Mouse (Mus musculus) spleen, postnatal 36 days (tissue): ENCODE data around the gene Iqcj.

Experiments used
- DNase-seq, 2 experiments: peaks; one replicate each; pipeline ENCODE4 v3.0.0; 2022; ENCODE audit warnings: low spot score in 2 of 2, mixed read lengths in 1 of 2

Iqcj gene

GRCm38 (mm10) chr3:67892026-67892705 lies at the start of gene Iqcj, which contains the start of gene Iqschfp:
TSS of gene Iqcj (plus strand) at chr3:67892220.
TSS of gene Iqschfp (plus strand) at chr3:67892232.
- no peak for DNase-seq

GRCm38 (mm10) chr3:67852397-67852796 lies 39.6 kb upstream of the Iqcj start:
- no peak for DNase-seq

DNA sequence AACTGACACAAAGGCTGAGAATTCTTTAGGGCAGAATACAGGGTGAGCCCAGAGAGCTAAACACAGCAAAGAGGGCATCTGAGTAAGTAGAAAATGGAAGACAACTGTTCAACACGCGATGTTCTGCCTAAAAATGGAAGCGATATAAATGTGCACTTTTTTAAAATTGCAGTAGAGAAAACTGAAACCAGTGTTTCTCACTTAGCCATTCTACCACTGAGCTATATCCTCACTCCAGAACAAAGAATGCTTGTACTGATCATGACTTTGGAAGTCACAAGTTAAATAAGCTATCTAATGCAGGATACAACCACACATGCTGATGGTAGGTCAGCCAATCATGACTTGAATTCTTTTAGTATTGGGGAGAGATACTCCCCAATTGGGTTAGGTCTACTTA lies 30.5 kb upstream of the Iqcj start:
- DNase-seq: no peak

DNA sequence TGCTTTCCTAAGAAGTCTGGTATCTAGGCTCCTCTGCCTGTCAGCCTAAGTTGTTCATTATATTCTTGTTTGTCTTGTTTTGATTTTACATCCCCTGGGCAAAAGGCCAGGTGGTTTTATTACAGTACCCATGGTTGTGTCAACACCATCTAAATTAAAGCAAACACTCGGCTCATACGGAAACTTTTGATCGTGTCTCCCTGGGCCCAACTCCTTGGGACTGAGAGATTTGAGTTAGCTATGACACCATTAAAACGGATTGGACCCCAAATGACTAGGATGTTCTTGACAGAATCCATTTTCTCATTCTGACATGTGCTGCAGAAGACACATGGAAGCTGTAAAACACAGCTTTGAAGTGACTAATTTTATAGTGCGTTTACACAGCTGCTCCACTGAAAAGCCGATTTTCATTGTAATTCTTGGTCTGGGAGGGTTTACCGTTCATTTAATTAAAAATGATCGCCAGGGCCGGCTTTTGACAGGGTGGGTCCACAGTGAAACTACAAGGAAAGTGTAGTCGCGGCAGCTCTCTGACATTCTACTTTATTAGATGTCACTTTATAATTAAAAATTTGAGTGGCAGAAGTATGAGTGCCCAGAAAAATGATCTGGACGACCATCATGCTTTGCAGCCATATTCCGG lies 24.5 kb upstream of the Iqcj start:
- no peak for DNase-seq

DNA sequence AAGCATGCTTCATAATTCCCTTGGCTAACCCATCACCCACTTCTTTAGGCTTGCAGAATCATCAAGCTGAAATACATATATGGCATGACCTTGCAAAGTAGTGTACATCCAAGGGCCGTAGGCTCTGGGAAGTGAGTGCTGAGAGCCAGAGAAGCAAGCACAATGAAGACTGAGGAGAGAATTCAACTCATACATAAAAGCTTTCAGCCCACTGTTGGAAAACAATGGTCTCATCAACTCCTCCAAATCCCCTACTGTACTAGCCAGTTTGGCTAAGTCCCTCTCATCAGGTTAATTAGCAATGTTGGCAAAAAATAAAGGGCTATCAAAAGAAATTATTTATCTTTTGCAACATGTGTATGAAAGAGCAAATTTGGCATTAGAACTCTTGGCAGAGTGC lies 22.6 kb upstream of the Iqcj start:
- DNase-seq: no peak

GRCm38 (mm10) chr3:67877253-67877652 lies 14.8 kb upstream of the Iqcj start:
- DNase-seq: no peak

DNA sequence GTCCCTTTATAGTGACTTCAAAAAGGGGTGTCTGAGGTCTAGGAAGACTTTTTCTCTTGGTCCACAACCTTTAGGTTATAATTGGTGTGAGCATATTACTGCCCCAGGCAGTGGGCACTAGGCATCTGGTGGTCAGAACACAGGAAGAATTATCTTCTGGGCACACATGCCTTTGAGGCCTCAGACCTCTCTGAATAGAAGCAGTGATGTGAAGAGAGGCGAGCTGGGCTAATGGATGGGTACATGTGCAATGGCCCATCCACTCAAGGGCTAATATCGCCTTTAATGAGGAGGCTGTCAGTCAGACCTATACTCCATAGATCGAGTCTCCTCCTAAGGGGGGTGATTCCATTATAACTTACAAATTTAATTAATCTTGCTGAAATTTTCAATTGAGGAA lies 7.7 kb upstream of the Iqcj start:
- DNase-seq: no peak

- DNase-seq: no peak
Measured at GRCm38 (mm10) chr3:67886176-67886575, 5.8 kb upstream of the Iqcj start.

- no peak for DNase-seq
Measured at GRCm38 (mm10) chr3:67887251-67887650, 4.8 kb upstream of the Iqcj start.

GRCm38 (mm10) chr3:67892768-67893167 lies 748 bp downstream of the Iqcj start:
- DNase-seq: no peak

- no peak for DNase-seq
Measured at GRCm38 (mm10) chr3:67902517-67902916, 10.5 kb downstream of the Iqcj start.

DNA sequence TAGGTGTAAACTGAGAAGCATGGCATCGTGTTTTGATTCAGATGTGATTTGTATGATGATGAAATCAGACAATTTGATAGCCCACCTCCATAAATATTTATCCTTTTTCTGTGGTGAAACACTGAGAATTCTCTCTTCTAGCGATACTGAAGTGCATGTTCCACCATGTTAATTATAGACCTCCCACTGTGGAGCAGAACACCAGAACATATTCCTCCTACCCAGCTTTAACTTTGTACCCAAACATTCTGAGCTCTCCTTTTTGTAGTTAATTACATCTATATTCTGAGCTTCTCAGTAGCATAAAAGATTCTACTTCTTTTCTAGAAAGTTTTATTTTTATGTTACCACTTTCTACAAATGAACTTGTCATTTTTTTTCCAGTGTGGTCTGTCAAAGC lies 16.6 kb downstream of the Iqcj start:
- DNase-seq: no peak

- DNase-seq: no peak
Measured at GRCm38 (mm10) chr3:67918098-67918497, 26.1 kb downstream of the Iqcj start.

DNA sequence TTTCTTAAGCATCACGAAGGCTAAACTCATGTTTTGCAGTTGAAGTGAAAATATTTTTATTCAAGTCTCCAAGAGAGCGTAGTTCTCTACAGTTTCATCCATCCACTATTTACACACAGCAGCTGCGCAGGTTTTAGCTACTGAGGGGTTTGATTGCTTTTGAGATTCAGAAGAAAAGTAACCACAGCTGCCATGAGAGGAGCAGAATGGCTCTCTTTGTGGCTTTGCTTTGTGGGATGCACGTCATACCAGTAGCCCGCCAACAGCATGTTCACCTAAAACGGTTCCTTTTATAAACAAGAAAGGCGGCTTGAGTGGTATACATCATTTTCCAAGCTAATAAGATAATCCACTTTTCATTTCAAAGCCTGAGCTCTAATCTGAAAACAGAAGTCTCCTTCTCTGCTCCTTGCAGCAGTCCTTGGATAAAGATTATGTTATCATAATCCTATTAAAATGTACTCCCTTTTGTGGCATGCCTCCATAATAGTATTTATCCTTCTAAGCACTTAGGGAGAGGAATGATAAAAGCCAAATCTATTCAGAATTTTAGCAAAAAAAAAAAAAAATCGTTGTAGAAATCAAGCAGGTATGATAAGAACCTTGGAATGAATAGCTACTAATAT lies 26.7 kb downstream of the Iqcj start:
- DNase-seq: no peak

DNA sequence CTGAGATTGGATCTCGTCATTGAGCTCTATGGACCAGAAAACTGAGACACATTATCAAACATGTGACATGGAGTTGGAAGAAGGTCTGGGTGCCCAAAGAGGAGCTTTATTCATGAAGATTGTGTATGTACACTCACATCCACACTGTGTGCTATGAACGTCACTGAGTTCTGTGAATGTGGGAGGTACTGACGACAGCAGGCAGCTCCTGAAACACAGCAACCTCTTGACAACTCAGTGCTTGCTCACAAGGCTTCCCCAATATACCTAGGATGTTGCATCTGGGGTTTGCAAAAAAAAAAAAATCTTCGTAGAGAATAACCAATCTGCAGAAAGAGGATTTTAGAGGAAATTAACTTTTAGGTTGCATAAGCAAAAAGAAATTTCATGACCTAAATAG lies 31.1 kb downstream of the Iqcj start:
- no peak for DNase-seq

GRCm38 (mm10) chr3:67925453-67925852 lies 33.4 kb downstream of the Iqcj start:
- no peak for DNase-seq

DNA sequence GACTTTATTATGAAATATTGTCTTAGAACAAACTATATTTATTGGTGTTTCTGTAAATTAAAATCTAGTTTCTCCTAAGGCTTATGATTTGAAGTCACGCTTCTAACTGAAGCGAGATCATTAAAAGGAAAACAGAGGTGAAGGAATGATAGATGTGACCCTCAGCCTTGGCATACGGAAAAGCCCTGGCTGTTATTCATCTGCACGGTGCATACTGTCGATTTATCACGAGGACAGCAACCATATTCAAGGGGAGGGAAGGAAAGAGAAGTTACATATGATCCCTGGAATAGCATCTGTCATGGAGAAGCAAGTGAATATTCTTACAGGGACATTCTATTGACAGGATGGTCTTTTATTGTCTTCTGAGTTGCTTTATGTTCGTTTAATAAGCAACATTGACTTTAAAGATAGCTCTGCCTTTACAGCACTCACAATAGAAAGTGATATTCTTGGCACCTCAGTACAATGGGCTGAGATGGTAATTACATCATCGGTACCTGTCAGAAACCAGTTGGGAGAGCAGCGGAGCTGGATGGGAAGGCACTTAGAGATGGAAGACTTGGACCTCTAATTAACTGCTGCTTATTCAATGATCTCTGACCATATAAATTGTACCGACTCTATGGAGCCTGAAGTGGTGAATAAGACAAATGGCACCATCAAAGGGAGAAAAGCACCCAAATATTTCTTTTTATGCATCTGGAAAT lies 38.6 kb downstream of the Iqcj start:
- no peak for DNase-seq

DNA sequence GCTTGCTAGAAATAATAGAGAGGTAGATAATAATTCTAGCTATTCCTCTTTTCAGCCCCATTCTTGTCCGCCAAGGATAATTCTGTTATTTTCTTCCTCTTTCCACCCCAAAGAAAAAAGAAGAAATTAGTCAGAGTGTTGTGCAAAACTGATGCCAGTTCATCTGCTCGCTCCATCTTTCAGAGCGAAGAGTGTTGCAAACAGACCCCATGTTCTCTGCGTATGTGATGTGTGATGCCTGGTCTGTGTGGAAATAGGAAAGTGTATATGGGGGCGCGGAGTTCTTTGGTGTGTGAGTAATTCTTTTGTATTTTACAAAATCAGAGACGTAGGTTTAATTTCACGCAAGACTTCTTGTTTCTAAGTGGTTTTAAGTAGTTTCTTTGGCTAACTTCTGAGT lies 39.2 kb downstream of the Iqcj start:
- DNase-seq: no peak

DNA sequence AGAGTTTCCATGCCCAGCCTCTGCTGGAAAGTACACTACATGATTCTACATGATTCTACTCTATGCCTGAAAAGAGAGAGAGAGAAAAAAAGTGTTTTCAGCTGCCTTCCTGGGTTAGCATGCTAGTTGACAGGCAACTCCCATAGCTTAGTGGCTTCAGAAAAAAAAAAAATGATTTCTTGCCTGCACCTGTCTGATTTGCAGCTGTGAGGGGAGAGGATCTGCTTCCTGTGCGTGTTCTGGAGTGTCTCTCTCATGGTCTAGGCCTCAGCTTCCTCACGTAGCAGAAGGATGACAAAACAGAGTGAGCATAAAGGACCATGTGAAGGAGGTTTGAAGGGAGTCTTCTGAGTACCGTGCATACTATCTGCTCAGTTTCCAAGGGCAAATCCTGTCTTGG lies 39.9 kb downstream of the Iqcj start:
- no peak for DNase-seq

DNA sequence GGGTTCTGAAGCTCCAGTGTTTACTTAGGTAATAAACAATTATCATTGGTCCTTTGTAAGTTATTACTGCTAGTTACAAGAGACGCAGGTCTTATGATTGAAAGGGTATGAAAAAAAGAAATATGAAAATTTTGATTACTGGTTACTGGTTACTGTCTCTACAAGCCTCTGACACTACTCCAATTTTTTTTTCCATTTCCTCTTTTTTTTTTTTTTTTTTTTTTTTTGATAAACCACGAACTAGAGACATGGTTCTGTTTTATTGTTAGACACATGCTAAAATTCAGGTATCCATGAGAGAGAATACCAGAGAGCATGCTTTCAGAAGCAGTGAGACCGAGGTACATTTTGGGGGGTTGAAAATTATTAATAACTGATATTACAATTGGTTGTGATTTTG lies 43.8 kb downstream of the Iqcj start:
- no peak for DNase-seq

- DNase-seq: no peak
Measured at GRCm38 (mm10) chr3:67947000-67947399, 55.0 kb downstream of the Iqcj start.

DNA sequence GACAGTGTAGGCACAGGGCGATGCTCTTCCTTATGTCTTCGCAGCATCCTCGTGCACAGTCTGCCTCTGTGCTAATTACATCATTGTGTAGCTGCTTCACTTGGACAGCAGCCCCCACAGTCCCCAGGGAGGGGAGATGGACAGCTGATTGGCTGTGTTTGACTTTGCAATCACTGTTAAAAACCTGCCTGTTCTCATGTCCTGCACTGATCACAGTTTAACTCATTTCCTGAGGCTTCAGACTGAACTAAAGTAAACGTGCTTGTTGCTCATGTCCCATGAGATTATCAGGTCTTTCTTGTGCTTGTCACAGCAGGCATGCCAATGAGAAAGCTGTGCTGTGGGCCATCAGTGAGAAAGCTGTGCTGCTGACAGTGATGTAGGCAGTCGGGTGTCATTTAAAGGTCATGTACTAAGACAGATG lies 60.5 kb downstream of the Iqcj start:
- DNase-seq: no peak
